Mouse (Mus musculus) neural tube, embryonic 14.5 days (tissue): ENCODE results near the gene Ski. TPM values are rescaled to one million over a fixed set of nuclear protein-coding genes. Genes with fewer than 3 reads are reported as not detected.

Experiments
- ATAC-seq: fragments of 200-750 bp; cut with Nextera tagmentation; 2 replicates; pipeline ENCODE4 v1.8.0; 2017; ENCODE audit warnings: low read depth, mild to moderate bottlenecking, moderate TSS enrichment, moderate library complexity
- H3K27ac ChIP-seq: fragments of 300-500 bp; sonication (generic); 2 replicates; pipeline ENCODE4 v1.5.1; 2014; ENCODE audit warnings: low read depth, mild to moderate bottlenecking, control low read depth, low read length, moderate library complexity, mixed read lengths
- H3K27me3 ChIP-seq: fragments of 300-500 bp; sonication (generic); 2 replicates; pipeline ENCODE4 v1.6.1; 2014; ENCODE audit warnings: low read length; ENCODE audit not compliant: control insufficient read depth, insufficient read depth
- H3K36me3 ChIP-seq: fragments of 300-500 bp; sonication (generic); 2 replicates; pipeline ENCODE4 v1.6.1; 2014; ENCODE audit warnings: low read length, mixed read lengths; ENCODE audit not compliant: control insufficient read depth, insufficient read depth
- H3K4me1 ChIP-seq: fragments of 300-500 bp; sonication (generic); 2 replicates; pipeline ENCODE4 v1.6.1; 2014; ENCODE audit warnings: low read length; ENCODE audit not compliant: control insufficient read depth, insufficient read depth
- H3K4me2 ChIP-seq: fragments of 300-500 bp; sonication (generic); 2 replicates; pipeline ENCODE4 v1.6.1; 2014; ENCODE audit warnings: mild to moderate bottlenecking, low read depth, low read length, control low read depth
- H3K4me3 ChIP-seq: fragments of 300-500 bp; sonication (generic); 2 replicates; pipeline ENCODE4 v1.5.1; 2014; ENCODE audit warnings: low read depth, low read length, control low read depth, mixed read lengths
- H3K9ac ChIP-seq: fragments of 300-500 bp; sonication (generic); replicated peaks from 2 replicates; pipeline ENCODE4 v1.6.1; 2014; ENCODE audit warnings: low read depth, mild to moderate bottlenecking, control low read depth, low read length, mixed read lengths
- H3K9me3 ChIP-seq: fragments of 300-500 bp; sonication (generic); 2 replicates; pipeline ENCODE4 v1.6.1; 2016; ENCODE audit warnings: low read length; ENCODE audit not compliant: control insufficient read depth
- WGBS: fragments of 180-500 bp; shearing (Covaris S2); extraction: QIAGEN DNeasy Blood & Tissue Kit; methylation state at CpG from one replicate; pipeline ENCODE4 v1.1.7; 2014; 5-methylcytosine and 5-hydroxymethylcytosine counted together
- polyA plus RNA-seq: library from polyadenylated mRNA; unstranded; fragments of >200 nt; fragmentation: Nextera tagmentation; extraction: Ambion mirVana; gene quantifications from 2 replicates; pipeline ENCODE4 v1.2.1, GENCODE M21; 2014

Gene Ski
- polyA plus RNA-seq, 1 experiment from 2014 or later = 16.8 TPM

- WGBS = 89% methylated on average over 7 of the region's 7 CpGs
- Histone ChIP-seq H3K27me3 (no peaks in the 10 kb centered on the region), H3K27ac (no peak overlapping the region), H3K4me3 (no peak overlapping the region), H3K36me3 (no peaks in the 10 kb centered on the region), H3K4me2 (no peak overlapping the region), H3K9me3 (no peaks in the 10 kb centered on the region), H3K4me1 (peaks cover 10% of the 10 kb centered on the region; the same call in 1 of the 2 replicates), H3K9ac (no peak overlapping the region)
- no peak for ATAC-seq
These were observed 87.7 kb downstream of the Ski start for GRCm38 (mm10) chr4:155134686-155135172.

- Histone ChIP-seq H3K27me3 (no peaks in the 10 kb centered on the region), H3K4me2 (no peak overlapping the region), H3K9ac (no peak overlapping the region; the same call in 1 of the 2 replicates), H3K4me1 (peaks cover 10% of the 10 kb centered on the region; the same call in 1 of the 2 replicates), H3K27ac (no peak overlapping the region), H3K4me3 (no peak overlapping the region), H3K36me3 (no peaks in the 10 kb centered on the region), H3K9me3 (no peaks in the 10 kb centered on the region)
- no peak for ATAC-seq
- WGBS = 55% methylated on average over 20 of the region's 20 CpGs
These were observed 88.6 kb downstream of the Ski start for GRCm38 (mm10) chr4:155133658-155134417.

DNA sequence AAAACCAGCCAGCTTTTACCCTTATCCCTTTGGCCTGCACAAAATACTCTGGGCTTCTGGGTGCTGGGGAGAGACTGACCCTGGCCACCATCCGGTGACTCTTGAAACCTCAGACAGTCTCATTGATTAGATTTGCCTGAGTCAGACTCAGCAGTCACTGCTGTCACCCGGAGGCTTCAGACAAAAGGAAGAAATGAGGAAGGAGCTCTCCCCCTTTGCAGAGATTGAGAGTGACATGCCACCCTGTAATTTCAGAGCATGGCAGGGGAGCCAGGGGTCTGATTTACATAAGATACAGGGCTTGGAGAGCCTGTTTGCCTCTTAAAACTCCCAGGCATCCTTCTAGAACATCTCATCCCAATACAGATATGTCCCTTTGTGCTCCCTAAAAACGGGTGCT lies 89.2 kb downstream of the Ski start:
- Histone ChIP-seq H3K4me1 (peaks cover 10% of the 10 kb centered on the region; the same call in 1 of the 2 replicates), H3K4me2 (no peak overlapping the region), H3K36me3 (no peaks in the 10 kb centered on the region), H3K9ac (no peak overlapping the region), H3K27ac (no peak overlapping the region), H3K9me3 (no peaks in the 10 kb centered on the region), H3K4me3 (no peak overlapping the region), H3K27me3 (no peaks in the 10 kb centered on the region)
- WGBS = 52% methylated on average over 3 of the region's 3 CpGs
- ATAC-seq = no peak

- Histone ChIP-seq H3K4me1 (peaks cover 10% of the 10 kb centered on the region; the same call in 1 of the 2 replicates), H3K9ac (no peak overlapping the region), H3K27me3 (no peaks in the 10 kb centered on the region), H3K4me3 (no peak overlapping the region), H3K9me3 (no peaks in the 10 kb centered on the region), H3K4me2 (no peak overlapping the region), H3K27ac (0 out of 2 replicates have a peak overlapping the region, but pooled peaks have one; percentile 22), H3K36me3 (no peaks in the 10 kb centered on the region)
- ATAC-seq = no peak
- WGBS = 79% methylated on average over 7 of the region's 7 CpGs
These were observed 91.8 kb downstream of the Ski start for GRCm38 (mm10) chr4:155130616-155131015.

DNA sequence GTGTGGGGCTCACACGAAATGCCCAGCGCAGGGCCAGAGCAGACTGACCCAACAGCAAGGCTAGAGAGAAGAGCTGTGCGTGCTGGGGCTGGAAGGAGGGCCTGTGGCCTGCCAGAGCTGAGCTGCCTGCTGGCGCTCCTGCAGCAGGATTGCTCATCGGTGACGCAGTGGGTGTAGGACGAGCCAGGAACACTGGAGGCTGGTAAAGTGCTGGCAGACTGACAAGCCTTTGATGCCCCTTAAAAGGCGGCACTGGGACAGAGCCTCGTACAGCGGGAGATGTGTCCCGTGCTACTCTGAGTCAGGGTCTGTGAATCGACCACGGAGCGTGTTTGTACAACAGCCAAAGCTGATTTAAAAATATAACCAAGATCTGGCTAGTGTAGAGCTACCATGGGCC lies 92.4 kb downstream of the Ski start:
- H3K9me3 ChIP-seq = no peaks in the 10 kb centered on the region
- no peak overlapping the region for H3K4me2 ChIP-seq
- H3K27ac ChIP-seq = peak overlapping the region; percentile 22; the same call in 1 of the 2 replicates
- H3K27me3 ChIP-seq = no peaks in the 10 kb centered on the region
- H3K36me3 ChIP-seq = no peaks in the 10 kb centered on the region
- WGBS = 59% methylated on average over 14 of the region's 14 CpGs
- no peak overlapping the region for H3K9ac ChIP-seq
- ATAC-seq = peak; percentile 44; the same call in 1 of the 2 replicates
- H3K4me3 ChIP-seq = no peak overlapping the region
- H3K4me1 ChIP-seq = peaks cover 10% of the 10 kb centered on the region; the same call in 1 of the 2 replicates

DNA sequence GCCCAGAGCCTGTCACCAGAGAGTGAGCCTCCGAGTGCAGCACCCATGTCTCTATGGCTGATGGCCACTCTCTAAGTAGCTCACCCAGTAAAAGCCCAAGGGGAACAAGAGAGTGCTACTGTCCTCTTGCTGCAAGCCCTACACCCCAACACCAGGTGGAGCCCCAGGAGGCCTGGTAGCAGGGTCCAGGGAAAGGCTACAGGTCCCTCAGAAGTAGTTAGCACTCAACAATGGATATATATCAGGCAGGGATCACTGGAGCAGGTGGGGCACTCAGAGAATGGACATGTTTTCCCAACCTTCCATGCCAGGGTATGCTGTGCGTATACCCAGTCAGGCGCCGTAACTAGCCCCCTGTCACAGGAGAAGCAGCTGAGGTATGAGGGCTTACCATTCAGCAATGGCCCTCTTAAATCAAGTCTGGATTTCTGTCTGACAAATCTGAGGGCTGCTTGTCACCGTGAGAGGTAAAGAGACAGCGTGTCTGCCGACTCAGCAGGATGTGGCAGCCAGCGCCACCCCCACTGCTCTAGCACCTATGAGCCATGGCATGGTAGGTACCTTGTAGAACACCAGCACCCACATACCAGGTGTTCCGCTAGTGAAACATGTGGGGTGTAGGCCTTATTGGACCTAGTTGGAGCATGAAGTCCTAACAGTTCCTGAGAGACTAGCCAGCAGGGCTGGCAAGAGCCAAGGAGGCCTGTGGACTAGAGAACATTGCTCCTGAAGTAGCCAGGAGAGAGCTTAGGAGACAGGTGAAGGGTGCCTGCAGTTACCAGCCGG lies 93.1 kb downstream of the Ski start:
- Histone ChIP-seq H3K27me3 (no peaks in the 10 kb centered on the region), H3K9ac (no peak overlapping the region), H3K27ac (no peak overlapping the region), H3K4me2 (no peak overlapping the region), H3K4me3 (no peak overlapping the region), H3K4me1 (peaks cover 7% of the 10 kb centered on the region; the same call in 1 of the 2 replicates), H3K9me3 (no peaks in the 10 kb centered on the region), H3K36me3 (no peaks in the 10 kb centered on the region)
- ATAC-seq = no peak
- 86% methylated on average over 10 of the region's 10 CpGs for WGBS

DNA sequence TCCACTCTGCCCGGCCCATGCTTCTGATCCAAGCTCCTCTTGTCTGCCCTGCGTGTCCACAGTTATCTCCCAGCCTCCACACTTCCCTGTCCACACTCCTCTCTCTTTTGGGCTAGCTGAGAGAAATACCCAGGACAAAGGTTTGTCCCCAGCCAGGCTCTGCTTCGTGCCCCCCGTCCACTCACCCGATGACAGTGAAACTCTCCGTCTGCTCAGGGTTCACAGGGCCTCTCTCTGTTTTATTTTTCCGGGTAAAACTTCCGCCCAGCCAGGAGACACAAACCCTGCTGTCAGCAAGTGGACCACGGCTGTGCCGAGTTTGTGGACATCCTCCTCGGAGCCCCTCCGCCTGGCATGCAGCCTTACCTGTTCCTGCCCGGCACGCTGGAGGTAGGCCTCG lies 94.0 kb downstream of the Ski start:
- no peak for ATAC-seq
- no peaks in the 10 kb centered on the region for H3K36me3 ChIP-seq
- H3K4me2 ChIP-seq = no peak overlapping the region
- no peaks in the 10 kb centered on the region for H3K27me3 ChIP-seq
- H3K4me3 ChIP-seq = no peak overlapping the region
- WGBS = 91% methylated on average over 15 of the region's 15 CpGs
- H3K4me1 ChIP-seq = 0 out of 2 replicates have a peak, but pooled peaks cover 5% of the 10 kb centered on the region
- H3K9ac ChIP-seq = no peak overlapping the region
- no peak overlapping the region for H3K27ac ChIP-seq
- no peaks in the 10 kb centered on the region for H3K9me3 ChIP-seq

DNA sequence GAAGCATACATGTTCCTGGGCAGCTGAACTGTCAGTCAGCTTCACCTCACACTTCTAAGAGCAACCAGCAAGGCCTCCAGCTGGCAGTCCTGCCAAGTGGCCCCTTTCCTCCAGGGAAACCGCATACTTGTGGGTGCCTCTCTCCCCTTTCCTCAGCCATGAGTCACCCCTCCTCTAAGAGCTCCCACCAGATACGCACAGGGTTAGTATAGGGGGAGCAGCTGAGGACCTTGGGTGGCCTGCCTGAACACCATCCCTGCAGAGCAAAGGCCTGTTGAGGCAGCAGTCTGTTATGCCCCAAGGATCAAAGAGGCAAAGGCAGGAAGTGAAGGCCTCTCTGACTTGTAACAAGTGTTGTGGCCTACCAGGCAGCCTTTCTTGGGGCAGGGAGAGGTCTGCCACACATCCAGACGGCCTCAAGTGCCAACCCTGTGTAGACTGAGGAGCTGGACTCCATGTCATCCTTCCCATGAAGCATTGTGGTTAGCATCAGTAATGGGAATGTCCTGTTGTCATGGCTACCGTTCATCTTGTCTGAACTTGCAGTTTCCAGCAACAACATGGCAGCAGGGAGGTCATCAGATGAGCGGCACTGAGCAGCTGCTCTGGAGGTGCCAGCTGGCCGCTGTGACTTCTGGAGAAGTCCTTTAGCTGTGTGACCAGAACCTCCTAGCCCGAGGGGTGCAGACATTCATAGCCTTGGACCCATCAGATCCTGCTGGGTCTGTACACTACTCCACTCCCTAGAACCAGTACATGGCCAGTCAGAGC lies 95.6 kb downstream of the Ski start:
- WGBS = 62% methylated on average over 7 of the region's 7 CpGs
- no peak overlapping the region for H3K27ac ChIP-seq
- ATAC-seq = no peak

More for the DNA sequence above, 95.6 kb downstream of the Ski start:
- Histone ChIP-seq H3K4me2 (no peak overlapping the region), H3K9me3 (no peaks in the 10 kb centered on the region), H3K36me3 (no peaks in the 10 kb centered on the region), H3K9ac (no peak overlapping the region), H3K4me1 (peaks cover 15% of the 10 kb centered on the region), H3K4me3 (no peak overlapping the region), H3K27me3 (no peaks in the 10 kb centered on the region)
